Mouse (Mus musculus): ENCODE results near the gene Shisal2a.

Gene Shisal2a

DNA sequence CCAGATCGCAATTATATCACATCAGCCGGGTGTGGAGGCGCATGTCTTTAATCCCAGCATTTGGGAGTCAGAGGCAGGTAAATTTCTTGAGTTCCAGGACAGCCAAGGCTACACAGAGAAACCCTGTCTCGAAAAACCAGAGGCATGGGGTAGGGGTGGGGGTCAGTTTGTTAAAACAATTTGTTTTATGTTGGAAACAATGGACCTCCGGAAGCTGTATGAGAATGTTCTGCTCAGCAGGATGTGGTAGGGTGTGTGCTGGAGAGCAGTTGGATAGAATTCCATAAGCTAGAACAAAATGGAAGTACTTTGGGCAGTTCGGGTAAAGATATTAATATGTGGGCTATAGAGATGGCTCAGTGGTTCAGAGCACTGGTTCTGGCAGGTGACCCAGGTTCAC lies 47.7 kb downstream of the Shisal2a start:
- no peak for DNase-seq

DNA sequence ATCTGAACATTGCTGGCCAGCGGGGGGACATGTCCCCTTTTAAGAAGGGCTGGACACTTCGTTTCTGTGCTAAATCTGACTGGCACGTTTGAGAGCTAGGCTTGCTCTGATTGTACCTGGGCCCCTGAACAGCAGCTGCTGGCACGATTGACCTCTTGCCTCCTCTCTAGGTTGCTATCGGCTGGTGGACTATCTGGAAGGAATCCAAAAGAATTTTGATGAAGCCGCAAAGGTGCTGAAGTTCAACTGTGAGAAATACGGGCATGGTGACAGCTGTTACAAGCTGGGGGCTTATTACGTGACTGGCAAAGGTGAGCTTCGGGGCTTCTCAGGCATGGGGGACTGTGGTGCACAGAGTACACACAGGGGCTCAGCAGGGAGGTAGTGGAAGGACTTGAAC lies 51.1 kb downstream of the Shisal2a start:
- no peak for DNase-seq

DNA sequence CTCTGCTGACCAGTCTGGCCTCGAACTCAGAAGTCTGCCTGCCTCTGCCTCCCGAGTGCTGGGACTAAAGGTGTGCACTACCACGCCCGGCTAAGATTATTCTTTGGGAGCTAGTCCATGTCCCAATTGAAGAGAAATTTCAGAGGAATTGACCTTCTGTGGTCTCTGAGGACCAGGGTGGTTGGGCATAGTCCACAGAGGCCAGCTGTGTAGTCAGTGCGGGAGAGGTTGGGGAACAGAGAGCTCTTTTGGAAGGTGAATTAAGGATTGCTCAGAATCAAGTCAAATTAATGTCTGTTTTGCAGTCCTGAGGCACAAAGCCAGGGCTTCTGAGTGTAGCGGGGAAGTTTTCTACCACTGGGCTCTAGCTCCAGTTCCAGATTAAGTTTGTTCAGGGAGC lies 53.3 kb downstream of the Shisal2a start:
- DNase-seq = no peak

DNA sequence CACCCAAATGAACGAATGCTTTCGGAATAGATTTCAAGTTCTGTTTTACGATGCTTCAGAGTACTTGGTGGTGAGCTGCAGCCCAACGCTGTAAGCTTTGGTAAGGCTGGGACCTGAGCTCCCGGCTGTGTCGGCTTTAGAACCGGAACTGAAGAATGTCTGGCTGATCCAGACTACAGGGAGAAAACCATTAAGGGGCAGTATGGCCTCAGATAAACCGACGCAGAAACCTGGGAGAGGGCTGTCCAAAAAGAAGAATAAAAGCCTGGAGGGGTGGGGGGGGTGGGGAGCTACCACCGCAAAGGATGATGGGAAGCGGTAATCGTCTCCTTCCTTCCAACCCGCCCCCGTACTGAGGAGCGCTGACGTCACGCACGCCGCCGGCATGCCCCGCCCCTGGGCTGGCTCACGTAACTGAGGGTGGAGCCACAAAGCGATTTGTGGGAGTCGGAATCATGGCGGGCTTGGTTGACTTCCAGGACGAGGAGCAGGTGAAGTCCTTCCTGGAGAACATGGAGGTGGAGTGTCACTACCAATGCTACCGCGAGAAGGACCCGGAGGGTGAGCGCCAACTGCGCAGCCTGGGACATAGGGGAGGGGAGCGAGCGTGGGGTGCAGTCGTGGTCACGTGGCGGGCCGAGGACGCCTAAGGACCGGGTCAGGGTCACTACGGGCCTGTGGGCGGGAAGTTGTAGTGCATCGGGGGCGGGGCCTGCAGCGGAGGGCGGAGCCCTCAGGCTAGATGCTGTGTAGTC lies 55.2 kb downstream of the Shisal2a start, which contains the start of gene Coa7:
Gene Coa7, plus strand, starts transcription at position 411 of the 755 bp plus-strand sequence.
- DNase-seq = peak; percentile 94 to 96

DNA sequence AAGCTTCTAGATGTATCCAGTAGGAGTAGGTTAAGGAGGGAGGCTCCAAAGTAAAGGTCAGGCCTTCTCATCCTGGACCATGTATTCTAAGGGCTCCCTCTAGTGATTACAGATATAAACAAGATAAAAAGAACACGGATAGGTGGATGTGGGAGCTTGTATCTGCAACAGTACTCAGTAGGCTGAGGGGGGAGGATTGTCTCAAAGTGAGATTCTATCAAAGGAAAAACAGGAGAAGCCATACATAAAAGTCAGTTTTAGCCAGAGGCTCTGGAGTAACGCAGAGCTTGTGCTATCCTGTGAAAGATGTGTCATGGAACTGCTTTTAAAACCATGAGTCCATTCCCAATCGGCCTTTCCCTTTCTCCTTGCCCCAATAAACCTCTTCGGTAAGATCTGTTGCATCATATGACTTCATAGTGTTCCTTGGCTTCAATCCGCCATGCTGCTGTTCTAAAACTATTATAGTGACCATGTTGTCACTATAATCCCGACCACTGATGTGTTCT lies 56.0 kb downstream of the Shisal2a start:
- DNase-seq = peak in 1 of 2 experiments; percentile 14

DNA sequence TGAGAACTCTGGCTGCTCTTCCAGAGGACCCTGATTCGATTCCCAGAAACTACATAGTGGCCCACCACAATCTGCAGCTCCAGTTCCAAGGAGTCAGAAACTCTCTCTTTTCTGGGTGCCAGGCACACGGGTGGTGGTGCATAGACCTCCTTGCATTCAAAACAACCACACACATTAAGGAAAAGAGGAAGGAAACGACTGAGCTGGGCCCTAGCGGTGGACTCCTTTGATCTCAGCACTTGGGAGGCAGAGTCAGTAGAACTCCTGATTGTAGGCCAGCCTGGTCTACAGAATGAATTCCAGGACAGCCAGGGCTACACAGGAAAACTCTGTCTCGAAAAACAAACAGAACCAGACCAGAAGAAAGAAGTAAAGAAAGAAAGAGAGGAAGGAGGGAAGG lies 59.6 kb downstream of the Shisal2a start:
- DNase-seq = no peak

DNA sequence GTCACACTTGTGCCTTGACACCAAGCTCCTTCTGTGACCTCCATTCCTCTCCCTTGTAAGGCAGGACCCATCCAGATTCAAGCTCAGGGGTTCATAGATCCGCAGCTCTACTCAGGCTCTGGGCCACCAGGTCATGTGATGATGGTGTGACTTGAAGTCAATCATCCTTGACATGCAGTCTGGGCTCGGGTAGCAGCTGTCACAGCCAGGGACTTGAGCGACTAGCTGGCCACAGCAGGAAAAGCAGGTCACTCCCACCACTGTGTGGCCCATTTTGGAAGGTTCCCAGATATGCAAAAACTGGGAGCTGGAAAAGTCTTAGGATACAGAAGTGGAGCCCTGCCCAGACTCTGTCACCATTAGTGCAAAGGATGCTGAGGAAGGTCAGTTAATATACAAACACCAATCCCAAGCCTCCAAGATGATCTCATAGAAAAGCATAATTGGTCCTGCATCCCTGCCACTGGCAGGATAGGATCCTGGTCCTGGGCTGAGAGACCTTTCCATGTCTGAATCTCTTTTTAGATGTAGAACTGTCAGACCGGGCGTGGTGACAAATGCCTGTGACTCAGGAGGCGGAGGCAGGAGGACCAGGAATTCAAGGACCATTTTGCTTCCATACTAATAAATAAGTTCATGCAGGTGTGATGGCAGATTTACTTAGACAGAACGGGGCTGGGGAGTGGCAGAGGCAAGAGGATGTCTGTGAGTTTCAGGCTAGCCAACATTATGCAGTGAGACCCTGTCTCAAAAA lies 62.3 kb downstream of the Shisal2a start:
- peak; percentile 23 to 33 for DNase-seq

DNA sequence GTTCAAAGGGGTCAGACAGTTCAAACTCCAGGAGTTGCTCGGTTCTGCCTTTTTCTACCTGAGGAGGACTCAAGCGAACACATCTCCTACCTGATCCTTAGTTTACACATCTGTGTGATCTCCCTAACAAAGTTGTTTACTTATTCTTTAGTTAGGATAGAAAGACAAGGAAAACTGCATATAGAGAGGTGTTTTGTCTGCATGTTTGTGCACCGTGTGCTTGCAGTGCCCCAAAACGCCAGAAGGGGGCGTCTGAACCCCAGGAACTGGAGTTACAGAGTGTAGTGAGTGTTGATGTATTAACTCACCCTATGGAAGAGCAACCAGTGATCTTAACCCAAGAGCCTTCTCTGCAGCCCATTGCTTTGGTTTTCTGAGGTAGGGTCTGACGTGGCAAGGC lies 63.4 kb downstream of the Shisal2a start:
- no peak for DNase-seq

DNA sequence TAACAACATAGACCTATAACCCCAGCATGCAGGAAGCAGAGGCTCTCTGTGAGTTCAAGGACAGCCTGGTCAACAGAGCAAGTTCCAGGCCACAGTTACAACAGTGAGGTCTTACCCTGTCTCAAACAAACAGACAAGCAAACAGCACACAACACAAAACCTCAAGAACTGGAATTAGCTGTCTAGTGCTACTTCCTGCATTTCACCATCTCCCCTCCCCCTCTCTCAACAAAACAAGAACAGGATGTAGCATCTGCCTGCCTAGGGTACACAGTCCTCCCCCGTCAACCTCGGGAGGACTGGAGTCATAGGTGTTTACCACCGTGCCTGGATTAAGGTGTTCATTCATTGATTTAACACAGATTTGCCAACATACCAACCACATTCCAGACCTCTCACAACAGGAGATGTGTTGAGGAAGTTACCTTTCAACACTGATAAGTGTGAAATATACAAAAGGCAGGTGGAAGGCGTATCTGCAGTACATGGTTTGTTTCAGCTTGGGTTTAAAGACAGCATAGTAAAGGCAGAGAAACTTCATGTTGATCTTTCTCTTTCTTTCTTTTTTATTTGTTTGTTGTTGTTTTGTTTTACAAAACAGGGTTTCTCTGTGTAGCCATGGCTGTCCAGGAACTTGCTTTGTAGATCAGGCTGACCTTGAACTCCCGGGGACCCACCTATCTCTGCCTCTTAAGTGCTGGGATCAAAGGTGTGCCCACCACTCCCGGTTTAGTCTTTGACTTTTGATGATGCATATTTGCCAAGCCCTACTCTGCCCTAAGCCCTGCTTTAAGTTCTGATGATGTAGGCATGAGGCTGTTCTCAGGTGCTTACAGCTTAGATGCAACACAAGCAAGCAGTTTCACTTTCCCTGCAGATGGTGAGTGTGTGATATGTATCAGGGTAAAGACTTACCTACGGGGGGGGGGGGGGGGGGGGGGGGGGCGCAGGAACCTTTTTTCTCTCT lies 64.2 kb downstream of the Shisal2a start:
- DNase-seq = peak in 1 of 2 experiments; percentile 22

All from spleen, adult 18-20 months (tissue).